Mouse (Mus musculus): Measurements from ENCODE around the gene Exoc4.

The Exoc4 gene

GRCm38 (mm10) chr6:33732214-33732613 lies 483.3 kb downstream of the Exoc4 start:
- ATAC-seq (ENCODE audit: insufficient number of reproducible peaks, low FRiP score, low TSS enrichment): no peak

GRCm38 (mm10) chr6:33733602-33734001 lies 484.7 kb downstream of the Exoc4 start:
- ATAC-seq (ENCODE audit: insufficient number of reproducible peaks, low FRiP score, low TSS enrichment): no peak

GRCm38 (mm10) chr6:33734032-33734431 lies 485.1 kb downstream of the Exoc4 start:
- no peak for ATAC-seq (ENCODE audit: insufficient number of reproducible peaks, low FRiP score, low TSS enrichment)

- no peak for ATAC-seq (ENCODE audit: insufficient number of reproducible peaks, low FRiP score, low TSS enrichment)
Observed at GRCm38 (mm10) chr6:33738857-33739291, 490.0 kb downstream of the Exoc4 start.

GRCm38 (mm10) chr6:33739304-33739703 lies 490.4 kb downstream of the Exoc4 start:
- no peak for ATAC-seq (ENCODE audit: insufficient number of reproducible peaks, low FRiP score, low TSS enrichment)

- no peak for ATAC-seq (ENCODE audit: insufficient number of reproducible peaks, low FRiP score, low TSS enrichment)
Observed at GRCm38 (mm10) chr6:33755976-33756375, 507.1 kb downstream of the Exoc4 start.

- ATAC-seq (ENCODE audit: insufficient number of reproducible peaks, low FRiP score, low TSS enrichment): peak; percentile 81
Observed at GRCm38 (mm10) chr6:33761557-33761956, 512.7 kb downstream of the Exoc4 start.

GRCm38 (mm10) chr6:33763245-33763644 lies 514.4 kb downstream of the Exoc4 start:
- no peak for ATAC-seq (ENCODE audit: insufficient number of reproducible peaks, low FRiP score, low TSS enrichment)

GRCm38 (mm10) chr6:33763970-33764369 lies 515.1 kb downstream of the Exoc4 start:
- no peak for ATAC-seq (ENCODE audit: insufficient number of reproducible peaks, low FRiP score, low TSS enrichment)

- no peak for ATAC-seq (ENCODE audit: insufficient number of reproducible peaks, low FRiP score, low TSS enrichment)
Observed at GRCm38 (mm10) chr6:33769251-33769650, 520.4 kb downstream of the Exoc4 start.

GRCm38 (mm10) chr6:33770021-33770420 lies 521.1 kb downstream of the Exoc4 start:
- ATAC-seq (ENCODE audit: insufficient number of reproducible peaks, low FRiP score, low TSS enrichment): no peak

- no peak for ATAC-seq (ENCODE audit: insufficient number of reproducible peaks, low FRiP score, low TSS enrichment)
Observed at GRCm38 (mm10) chr6:33772551-33773315, 523.8 kb downstream of the Exoc4 start.

- ATAC-seq (ENCODE audit: insufficient number of reproducible peaks, low FRiP score, low TSS enrichment): no peak
Observed at GRCm38 (mm10) chr6:33792604-33793003, 543.7 kb downstream of the Exoc4 start.

GRCm38 (mm10) chr6:33801254-33801653 lies 552.4 kb downstream of the Exoc4 start:
- ATAC-seq (ENCODE audit: insufficient number of reproducible peaks, low FRiP score, low TSS enrichment): no peak

- ATAC-seq (ENCODE audit: insufficient number of reproducible peaks, low FRiP score, low TSS enrichment): no peak
Observed at GRCm38 (mm10) chr6:33803481-33804098, 554.7 kb downstream of the Exoc4 start.

- ATAC-seq (ENCODE audit: insufficient number of reproducible peaks, low FRiP score, low TSS enrichment): peak; percentile 64; the same call in 1 of the 2 replicates
Observed at GRCm38 (mm10) chr6:33804775-33805174, 555.9 kb downstream of the Exoc4 start.

- ATAC-seq (ENCODE audit: insufficient number of reproducible peaks, low FRiP score, low TSS enrichment): peak; percentile 82; the same call in 1 of the 2 replicates
Observed at GRCm38 (mm10) chr6:33806072-33806782, 557.3 kb downstream of the Exoc4 start.

GRCm38 (mm10) chr6:33814386-33814785 lies 565.5 kb downstream of the Exoc4 start:
- ATAC-seq (ENCODE audit: insufficient number of reproducible peaks, low FRiP score, low TSS enrichment): no peak

GRCm38 (mm10) chr6:33823171-33823570 lies 574.3 kb downstream of the Exoc4 start:
- peak; percentile 15; the same call in 1 of the 2 replicates for ATAC-seq (ENCODE audit: insufficient number of reproducible peaks, low FRiP score, low TSS enrichment)

- ATAC-seq (ENCODE audit: insufficient number of reproducible peaks, low FRiP score, low TSS enrichment): peak; percentile 92
Observed at GRCm38 (mm10) chr6:33823777-33824302, 575.0 kb downstream of the Exoc4 start.

GRCm38 (mm10) chr6:33828499-33828898 lies 579.6 kb downstream of the Exoc4 start:
- ATAC-seq (ENCODE audit: insufficient number of reproducible peaks, low FRiP score, low TSS enrichment): no peak
